In genomic region chr10:65542136-65542535, GRCm38 (mm10) we compare ENCODE assay signal across 22 mouse cellular contexts.
DNase-seq lines count a peak whose midpoint lies in the region; ATAC-seq and TF ChIP-seq lines count a peak whose summit lies in the region.
"Had no signal": no experiment of that assay in that cellular context is flagged by ENCODE, and none has a peak within 500 bp of the region (broad histone marks: within the 10 kb centered on the region; RNA-seq: fewer than 3 reads in every experiment).

No protein-coding gene starts in this region.

- no peak overlapping the region for H3K4me2 ChIP-seq in kidney, embryonic 15.5 days
- no peak overlapping the region for H3K4me2 ChIP-seq in kidney, postnatal 0 days (ENCODE audit: low read length)
- H3K4me2 ChIP-seq: embryonic facial prominence, embryonic 13.5 days; embryonic facial prominence, embryonic 15.5 days; forebrain, embryonic 12.5 days had no signal

- no peak overlapping the region for H3K4me3 ChIP-seq in kidney, embryonic 15.5 days (replicated peaks)
- H3K4me3 ChIP-seq in kidney, postnatal 0 days (replicated peaks; ENCODE audit: low read depth, low read length): no peak overlapping the region
- no peak overlapping the region for H3K4me3 ChIP-seq in hindbrain, embryonic 10.5 days
- H3K4me3 ChIP-seq: embryonic facial prominence, embryonic 13.5 days; embryonic facial prominence, embryonic 15.5 days; erythroblast, embryonic 14.5 days; forebrain, embryonic 10.5 days; forebrain, embryonic 12.5 days had no signal

- H3K27me3 ChIP-seq in kidney, embryonic 15.5 days: no peaks in the 10 kb centered on the region
- no peaks in the 10 kb centered on the region for H3K27me3 ChIP-seq in kidney, postnatal 0 days (ENCODE audit: insufficient read depth, low read length)
- H3K27me3 ChIP-seq in hindbrain, embryonic 10.5 days (ENCODE audit: insufficient read depth, poor library complexity, severe bottlenecking): no peaks in the 10 kb centered on the region
- H3K27me3 ChIP-seq: embryonic facial prominence, embryonic 13.5 days; embryonic facial prominence, embryonic 15.5 days; forebrain, embryonic 12.5 days had no signal

- H3K36me3 ChIP-seq in kidney, embryonic 15.5 days: no peaks in the 10 kb centered on the region
- H3K36me3 ChIP-seq in kidney, postnatal 0 days (ENCODE audit: insufficient read depth, low read length): no peaks in the 10 kb centered on the region
- H3K36me3 ChIP-seq in hindbrain, embryonic 10.5 days: no peaks in the 10 kb centered on the region
- H3K36me3 ChIP-seq: embryonic facial prominence, embryonic 13.5 days; embryonic facial prominence, embryonic 15.5 days; forebrain, embryonic 10.5 days; forebrain, embryonic 12.5 days had no signal

- no peak for TF ChIP-seq CTCF in kidney, postnatal 0 days (IDR thresholded peaks at IDR 0.05; ENCODE audit: low read depth)

- ATAC-seq in kidney, embryonic 15.5 days (replicated peaks; ENCODE audit: low FRiP score): peak; percentile 94
- ATAC-seq in kidney, postnatal 0 days (replicated peaks; ENCODE audit: low FRiP score, low read depth): peak; percentile 74; the same call in 1 of the 2 replicates
- ATAC-seq: forebrain, embryonic 14.5 days had no signal

- H3K4me1 ChIP-seq in kidney, embryonic 15.5 days: no peaks in the 10 kb centered on the region
- H3K4me1 ChIP-seq in kidney, postnatal 0 days (replicated peaks; ENCODE audit: insufficient read depth, low read length): no peaks in the 10 kb centered on the region
- H3K4me1 ChIP-seq in hindbrain, embryonic 10.5 days (replicated peaks): no peaks in the 10 kb centered on the region
- H3K4me1 ChIP-seq: embryonic facial prominence, embryonic 13.5 days; embryonic facial prominence, embryonic 15.5 days; forebrain, embryonic 10.5 days; forebrain, embryonic 12.5 days had no signal

- H3K9me3 ChIP-seq in kidney, embryonic 15.5 days (replicated peaks): no peaks in the 10 kb centered on the region
- H3K9me3 ChIP-seq in kidney, postnatal 0 days (replicated peaks; ENCODE audit: low read length): no peaks in the 10 kb centered on the region
- no peaks in the 10 kb centered on the region for H3K9me3 ChIP-seq in hindbrain, embryonic 10.5 days
- H3K9me3 ChIP-seq: embryonic facial prominence, embryonic 13.5 days; embryonic facial prominence, embryonic 15.5 days; forebrain, embryonic 10.5 days; forebrain, embryonic 12.5 days had no signal

- DNase-seq in kidney, postnatal 14 days: no peak
- DNase-seq in kidney, postnatal 0 days (ENCODE audit: low spot score): peak; percentile 85
- no peak for DNase-seq in kidney, adult 11 months
- DNase-seq in mesoderm, embryonic 11.5 days (ENCODE audit: low read depth, low spot score): peak; percentile 12
- DNase-seq in hindbrain, embryonic 10.5 days (ENCODE audit: low spot score): no peak
- DNase-seq: adrenal gland, adult 2 months; adrenal gland, postnatal 10 days; adrenal gland, postnatal 25 days; cerebellum, adult 11 months; cerebellum, adult 18-20 months; cerebellum, adult 8-10 months; cerebellum, adult 9-11 months; cerebellum, postnatal 14 days; cerebellum, postnatal 36 days; embryo, embryonic 11 days had no signal

- no peak overlapping the region for H3K27ac ChIP-seq in kidney, embryonic 15.5 days
- no peak overlapping the region for H3K27ac ChIP-seq in kidney, postnatal 0 days
- H3K27ac ChIP-seq in hindbrain, embryonic 10.5 days: no peak overlapping the region
- H3K27ac ChIP-seq: embryonic facial prominence, embryonic 13.5 days; embryonic facial prominence, embryonic 15.5 days; forebrain, embryonic 10.5 days; forebrain, embryonic 12.5 days had no signal

- H3K9ac ChIP-seq in kidney, embryonic 15.5 days: no peak overlapping the region
- no peak overlapping the region for H3K9ac ChIP-seq in kidney, postnatal 0 days (ENCODE audit: low read depth, low read length)
- H3K9ac ChIP-seq: embryonic facial prominence, embryonic 13.5 days; embryonic facial prominence, embryonic 15.5 days; forebrain, embryonic 12.5 days had no signal

Comparison
In these comparisons a context has a peak if more than half of its experiments do, and no peak if none do; other contexts are left out.
1. DNase-seq: peak in kidney, postnatal 0 days (single experiment) and mesoderm, embryonic 11.5 days (single experiment); none in kidney, postnatal 14 days (single experiment), kidney, adult 11 months (single experiment) and hindbrain, embryonic 10.5 days (single experiment).